Mouse (Mus musculus) ES-E14 (cell line): ENCODE data around the gene Ppp4r3b. TPM values are rescaled to one million over a fixed set of nuclear protein-coding genes. Genes with fewer than 3 reads are reported as not detected.
A peak's percentile ranks its signal among the peaks of the same experiment; 100 is the strongest.

ENCODE experiments used
- DNase-seq: peaks from one replicate; pipeline ENCODE4 v3.0.0-alpha.2; 2013; ENCODE audit warnings: low read depth, low spot score
- H3K27ac ChIP-seq: 2 replicates; pipeline ENCODE4 v1.5.1; 2012; ENCODE audit warnings: low read depth, mild to moderate bottlenecking, low read length, moderate library complexity, mixed read lengths; ENCODE audit not compliant: poor library complexity, insufficient read depth, severe bottlenecking
- H3K36me3 ChIP-seq: 2 replicates; pipeline ENCODE4 v1.6.1; 2012; ENCODE audit warnings: mild to moderate bottlenecking, low read length, moderate library complexity, mixed read lengths; ENCODE audit not compliant: control insufficient read depth, poor library complexity, insufficient read depth, severe bottlenecking
- H3K4me1 ChIP-seq, 2 experiments: fragments of 150-350 bp in 1 of 2; sonication (generic) in 1 of 2; 2 replicates each; pipeline ENCODE4 v1.6.1; 2012; ENCODE audit warnings: low read length in 2 of 2, mild to moderate bottlenecking in 1 of 2, mixed read lengths in 1 of 2; ENCODE audit not compliant: control insufficient read depth in 2 of 2, insufficient read depth in 2 of 2, poor library complexity in 1 of 2
- H3K4me3 ChIP-seq, 2 experiments: fragments of 150-350 bp in 1 of 2; sonication (generic) in 1 of 2; 2 replicates each; pipeline ENCODE4 v1.5.1; 2012; ENCODE audit warnings: low read length in 2 of 2, low read depth in 1 of 2, mild to moderate bottlenecking in 1 of 2, mixed read lengths in 1 of 2; ENCODE audit not compliant: insufficient read depth in 1 of 2, poor library complexity in 1 of 2, severe bottlenecking in 1 of 2
- H3K9ac ChIP-seq: 2 replicates; pipeline ENCODE4 v1.6.1; 2012; ENCODE audit warnings: low read depth, mild to moderate bottlenecking, low read length, mixed read lengths; ENCODE audit not compliant: poor library complexity, insufficient read depth, severe bottlenecking
- H3K9me3 ChIP-seq: fragments of 150-350 bp; sonication (generic); 2 replicates; pipeline ENCODE4 v1.6.1; 2012; ENCODE audit warnings: low read depth, mild to moderate bottlenecking, low read length; ENCODE audit not compliant: control insufficient read depth, insufficient read depth
- CHD2 ChIP-seq: IDR thresholded peaks from 2 replicates; pipeline ENCODE4 v1.6.1; 2014; ENCODE audit warnings: mild to moderate bottlenecking, low read depth, low read length, inconsistent platforms
- HCFC1 ChIP-seq: IDR thresholded peaks from 2 replicates; pipeline ENCODE4 v1.6.1; 2012; ENCODE audit warnings: low read length, inconsistent platforms, borderline replicate concordance; ENCODE audit not compliant: insufficient read depth
- MAFK ChIP-seq: IDR thresholded peaks from 2 replicates; pipeline ENCODE4 v1.6.1; 2014; ENCODE audit warnings: mild to moderate bottlenecking, low read depth, low read length, inconsistent platforms; ENCODE audit not compliant: insufficient read depth
- ZC3H11A ChIP-seq: IDR thresholded peaks from 2 replicates; pipeline ENCODE4 v1.6.1; 2012; ENCODE audit warnings: low read depth, mild to moderate bottlenecking, inconsistent platforms, low read length, borderline replicate concordance
- ZNF384 ChIP-seq: IDR thresholded peaks from 2 replicates; pipeline ENCODE4 v1.6.1; 2012; ENCODE audit warnings: low read depth, low read length, inconsistent platforms
- in situ Hi-C, 2 experiments: fragments of 600-800 bp; cut with MboI; formaldehyde crosslinking; loops; one replicate each; pipeline ENCODE4 v1.15.1; 2025; ENCODE audit warnings: low sequenced_read_pairs in 2 of 2, inconsistent platforms in 1 of 2; ENCODE audit not compliant: unreplicated experiment in 2 of 2
- total RNA-seq: library from RNA; depleted of rRNA; stranded (reverse); fragments of 300-350 nt; gene quantifications from 2 replicates; pipeline ENCODE4 v1.2.3, GENCODE M21; 2012; rRNA removed

Ppp4r3b gene
- total RNA-seq, 1 experiment, result 58.8 TPM

GRCm38 (mm10) chr11:29246883-29247650 lies 74.4 kb downstream of the Ppp4r3b start, which contains the start of gene Cfap36:
Gene Cfap36 (minus strand): TSS chr11:29247409.
- Histone ChIP-seq H3K4me1 (0 out of 4 replicates have a peak, but pooled peaks cover 0 to 2% of the 10 kb centered on the region in 2 experiments), H3K4me3 (peak within 1 kb of the TSS; percentile 79 to 94), H3K27ac (no peak within 1 kb of the TSS), H3K9ac (peak within 1 kb of the TSS; percentile 78), H3K9me3 (no peaks in the 10 kb centered on the region), H3K36me3 (no peaks in the 10 kb centered on the region)
- in situ Hi-C loops, result no loop called here
- DNase-seq, result peak; percentile 95
- TF ChIP-seq CHD2, result peak; percentile 77; the same call in 1 of the 2 replicates
- no peak for TF ChIP-seq MAFK
- TF ChIP-seq ZNF384, result no peak
- no peak for TF ChIP-seq ZC3H11A
- TF ChIP-seq HCFC1, result 0 out of 2 replicates have a peak, but pooled peaks have one; percentile 18

GRCm38 (mm10) chr11:29247725-29248124 lies 75.0 kb downstream of the Ppp4r3b start:
- H3K4me3 ChIP-seq, result peak overlapping the region in 1 of 2 experiments; percentile 37; a peak in 2 of 4 replicates
- H3K9ac ChIP-seq, result no peak overlapping the region
- no peaks in the 10 kb centered on the region for H3K36me3 ChIP-seq
- TF ChIP-seq CHD2 (no peak), ZC3H11A (no peak), ZNF384 (no peak), HCFC1 (no peak), MAFK (no peak)
- no peak for DNase-seq
- no peak overlapping the region for H3K27ac ChIP-seq
- no peaks in the 10 kb centered on the region for H3K9me3 ChIP-seq
- H3K4me1 ChIP-seq, result 0 out of 4 replicates have a peak, but pooled peaks cover 0 to 2% of the 10 kb centered on the region in 2 experiments
- in situ Hi-C loops, result no loop called here

- in situ Hi-C loops, result no loop called here
- TF ChIP-seq CHD2 (no peak), MAFK (no peak), ZC3H11A (no peak), ZNF384 (no peak), HCFC1 (no peak)
These were observed 75.7 kb downstream of the Ppp4r3b start for GRCm38 (mm10) chr11:29248386-29248785.

GRCm38 (mm10) chr11:29254643-29255042 lies 82.0 kb downstream of the Ppp4r3b start:
- Histone ChIP-seq H3K4me1 (no peaks in the 10 kb centered on the region), H3K9ac (no peak overlapping the region), H3K4me3 (no peak overlapping the region), H3K9me3 (no peaks in the 10 kb centered on the region), H3K27ac (no peak overlapping the region), H3K36me3 (no peaks in the 10 kb centered on the region)
- TF ChIP-seq CHD2, result no peak
- TF ChIP-seq ZC3H11A, result no peak
- no peak for TF ChIP-seq ZNF384
- DNase-seq, result no peak
- in situ Hi-C loops, result no loop called here

More at GRCm38 (mm10) chr11:29248386-29248785, 75.7 kb downstream of the Ppp4r3b start:
- H3K27ac ChIP-seq, result no peak overlapping the region
- 0 out of 4 replicates have a peak, but pooled peaks cover 0 to 2% of the 10 kb centered on the region in 2 experiments for H3K4me1 ChIP-seq
- H3K4me3 ChIP-seq, result no peak overlapping the region
- H3K9me3 ChIP-seq, result no peaks in the 10 kb centered on the region
- H3K9ac ChIP-seq, result no peak overlapping the region
- no peak for DNase-seq
- H3K36me3 ChIP-seq, result no peaks in the 10 kb centered on the region

- in situ Hi-C loops, result no loop called here
- Histone ChIP-seq H3K4me1 (no peaks in the 10 kb centered on the region), H3K9me3 (no peaks in the 10 kb centered on the region), H3K9ac (no peak overlapping the region), H3K4me3 (no peak overlapping the region), H3K27ac (no peak overlapping the region), H3K36me3 (no peaks in the 10 kb centered on the region)
- TF ChIP-seq HCFC1 (no peak), ZC3H11A (peak; percentile 68; the same call in 1 of the 2 replicates)
- peak; percentile 43 for DNase-seq
These were observed 95.1 kb downstream of the Ppp4r3b start for GRCm38 (mm10) chr11:29267824-29268223.

Other genes with a start within 250 kb of the Ppp4r3b start
- 74.2 and 88.5 TPM in 2 replicates for gene Pnpt1, start 42.1 kb upstream of the Ppp4r3b start, total RNA-seq
- gene Cfap36, start 74.5 kb downstream of the Ppp4r3b start, total RNA-seq, result 12.3 and 20.3 TPM in 2 replicates
- 13.9 and 15.3 TPM in 2 replicates for gene Ccdc88a, start 200.8 kb downstream of the Ppp4r3b start, total RNA-seq